Mouse (Mus musculus) heart, embryonic 15.5 days (tissue): ENCODE measurements at regions not wholly inside any gene's neighbourhood (a gene's known extent, or its start where the extent isn't known, plus 50 kb on each side); places are given as distances from the start of the nearest gene placed in this dataset.

Experiments used
- ATAC-seq: fragments of 200-750 bp; cut with Nextera tagmentation; replicated peaks from 2 replicates; pipeline ENCODE4 v1.8.0; 2017; ENCODE audit warnings: low read depth, moderate TSS enrichment; ENCODE audit not compliant: insufficient number of reproducible peaks, insufficient read depth, low FRiP score
- H3K27ac ChIP-seq: fragments of 300-500 bp; sonication (generic); 2 replicates; pipeline ENCODE4 v1.5.1; 2015; ENCODE audit warnings: mild to moderate bottlenecking, inconsistent platforms
- H3K27me3 ChIP-seq: fragments of 300-500 bp; sonication (generic); 2 replicates; pipeline ENCODE4 v1.6.1; 2015; ENCODE audit warnings: inconsistent platforms
- H3K36me3 ChIP-seq: fragments of 300-500 bp; sonication (generic); 2 replicates; pipeline ENCODE4 v1.6.1; 2015; ENCODE audit warnings: mild to moderate bottlenecking, inconsistent platforms
- H3K4me1 ChIP-seq: fragments of 300-500 bp; sonication (generic); replicated peaks from 2 replicates; pipeline ENCODE4 v1.6.1; 2015; ENCODE audit warnings: inconsistent platforms
- H3K4me2 ChIP-seq: fragments of 300-500 bp; sonication (generic); 2 replicates; pipeline ENCODE4 v1.6.1; 2015; ENCODE audit warnings: inconsistent platforms, mild to moderate bottlenecking, moderate library complexity
- H3K4me3 ChIP-seq: fragments of 300-500 bp; sonication (generic); 2 replicates; pipeline ENCODE4 v1.5.1; 2015; ENCODE audit warnings: mild to moderate bottlenecking, inconsistent platforms
- H3K9ac ChIP-seq: fragments of 300-500 bp; sonication (generic); 2 replicates; pipeline ENCODE4 v1.6.1; 2015; ENCODE audit warnings: mild to moderate bottlenecking, inconsistent platforms
- H3K9me3 ChIP-seq: fragments of 300-500 bp; sonication (generic); replicated peaks from 2 replicates; pipeline ENCODE4 v1.6.1; 2016; ENCODE audit warnings: inconsistent platforms
- WGBS: fragments of 180-500 bp; shearing (Covaris S2); methylation state at CpG from one replicate; pipeline ENCODE4 v1.1.7; 2015; ENCODE audit warnings: mixed read lengths; 5-methylcytosine and 5-hydroxymethylcytosine counted together

DNA sequence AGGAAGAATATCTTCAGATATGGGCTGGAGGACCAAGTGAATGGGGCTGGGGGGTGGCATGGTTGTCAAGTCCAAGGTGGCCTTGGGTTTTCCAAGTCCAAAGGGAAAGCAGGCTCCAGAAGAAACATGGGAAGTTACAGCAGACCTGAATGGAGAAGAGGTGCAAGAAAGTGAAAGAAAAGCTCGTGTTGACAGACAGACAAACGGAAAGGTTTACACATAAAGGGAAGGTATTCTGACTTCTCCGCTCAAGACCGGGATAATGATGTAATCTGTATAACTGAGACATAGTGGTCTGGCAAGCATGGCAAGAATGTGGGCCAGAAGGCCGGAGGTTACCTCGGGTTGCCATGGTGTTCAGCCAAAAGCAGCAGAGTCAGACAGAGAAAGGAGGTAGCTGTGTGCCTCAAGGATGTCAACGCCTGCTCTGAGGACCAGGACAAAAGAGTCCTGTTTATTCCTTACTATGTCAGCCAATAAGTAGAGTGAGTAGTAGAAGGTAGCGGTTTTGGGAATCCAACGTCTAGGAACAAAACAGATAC, 50.8 kb upstream of the Elk3 start:
- Histone ChIP-seq H3K4me2 (no peak overlapping the region), H3K4me1 (no peaks in the 10 kb centered on the region), H3K9ac (no peak overlapping the region), H3K36me3 (no peaks in the 10 kb centered on the region), H3K27ac (no peak overlapping the region), H3K4me3 (no peak overlapping the region), H3K27me3 (no peaks in the 10 kb centered on the region), H3K9me3 (no peaks in the 10 kb centered on the region)
- 65% methylated on average over 9 of the region's 9 CpGs for WGBS
- ATAC-seq, result no peak

DNA sequence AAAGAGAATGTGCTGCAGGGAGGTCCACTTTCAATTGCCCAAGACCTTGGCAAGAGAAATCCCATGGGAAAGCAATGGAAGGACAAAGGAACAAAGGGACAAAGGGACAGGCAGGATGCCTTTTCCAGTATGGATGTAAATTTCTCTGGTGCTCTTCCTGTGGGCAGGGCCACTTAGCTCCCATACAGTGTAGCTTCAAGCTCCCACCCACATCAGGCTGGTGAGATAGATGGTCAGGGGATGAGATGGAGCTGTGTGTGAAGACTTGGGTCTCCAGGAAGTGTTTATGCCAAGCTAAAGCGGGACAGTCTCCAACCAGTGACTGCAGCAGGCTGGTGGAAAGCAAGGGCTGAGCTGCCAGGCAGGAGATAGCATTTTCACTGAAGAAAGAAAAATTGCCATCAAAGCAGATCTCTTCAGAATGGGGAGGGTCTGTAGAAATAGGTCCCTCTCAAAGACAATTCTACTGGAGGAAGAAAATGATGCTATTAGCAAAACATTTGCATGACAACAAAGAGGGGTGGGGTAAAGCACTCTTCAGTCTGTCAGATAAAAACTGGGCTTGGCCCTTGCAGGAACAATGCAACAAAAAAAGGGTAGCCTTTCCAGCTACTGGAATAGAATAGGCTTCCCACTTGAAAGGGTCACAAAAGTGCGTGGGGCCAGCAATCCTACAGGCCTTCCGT, 53.3 kb upstream of the Elk3 start:
- H3K4me3 ChIP-seq, result no peak overlapping the region
- 55% methylated on average over 3 of the region's 3 CpGs for WGBS
- H3K9ac ChIP-seq, result no peak overlapping the region
- no peaks in the 10 kb centered on the region for H3K9me3 ChIP-seq
- H3K4me1 ChIP-seq, result no peaks in the 10 kb centered on the region
- H3K27me3 ChIP-seq, result no peaks in the 10 kb centered on the region
- ATAC-seq, result no peak
- H3K27ac ChIP-seq, result no peak overlapping the region; the same call in 1 of the 2 replicates
- no peak overlapping the region for H3K4me2 ChIP-seq
- H3K36me3 ChIP-seq, result no peaks in the 10 kb centered on the region

GRCm38 (mm10) chr10:93364881-93365280, 53.9 kb upstream of the Elk3 start:
- no peak overlapping the region for H3K4me3 ChIP-seq
- H3K27ac ChIP-seq, result no peak overlapping the region
- H3K9ac ChIP-seq, result no peak overlapping the region
- no peaks in the 10 kb centered on the region for H3K36me3 ChIP-seq
- H3K27me3 ChIP-seq, result no peaks in the 10 kb centered on the region
- no peaks in the 10 kb centered on the region for H3K4me1 ChIP-seq
- 66% methylated on average over 7 of the region's 7 CpGs for WGBS
- no peak for ATAC-seq
- no peak overlapping the region for H3K4me2 ChIP-seq
- no peaks in the 10 kb centered on the region for H3K9me3 ChIP-seq

- no peak overlapping the region for H3K4me3 ChIP-seq
- H3K27me3 ChIP-seq, result no peaks in the 10 kb centered on the region
- no peak for ATAC-seq
- H3K9me3 ChIP-seq, result no peaks in the 10 kb centered on the region
- H3K9ac ChIP-seq, result no peak overlapping the region
- H3K4me2 ChIP-seq, result no peak overlapping the region
- no peaks in the 10 kb centered on the region for H3K36me3 ChIP-seq
- 57% methylated on average over 6 of the region's 6 CpGs for WGBS
- H3K4me1 ChIP-seq, result no peaks in the 10 kb centered on the region
- H3K27ac ChIP-seq, result no peak overlapping the region
Measured at GRCm38 (mm10) chr10:93365318-93365717, 54.4 kb upstream of the Elk3 start.

GRCm38 (mm10) chr10:93365824-93366223, 54.9 kb upstream of the Elk3 start:
- ATAC-seq, result 0 out of 2 replicates have a peak, but pooled peaks have one; percentile 20
- Histone ChIP-seq H3K9me3 (no peaks in the 10 kb centered on the region), H3K9ac (no peak overlapping the region), H3K27me3 (no peaks in the 10 kb centered on the region), H3K4me3 (no peak overlapping the region), H3K27ac (no peak overlapping the region), H3K36me3 (no peaks in the 10 kb centered on the region), H3K4me2 (no peak overlapping the region), H3K4me1 (no peaks in the 10 kb centered on the region)
- 80% methylated on average over 5 of the region's 5 CpGs for WGBS

- Histone ChIP-seq H3K4me1 (no peaks in the 10 kb centered on the region), H3K27ac (no peak overlapping the region), H3K9me3 (no peaks in the 10 kb centered on the region), H3K9ac (no peak overlapping the region), H3K4me3 (no peak overlapping the region), H3K36me3 (no peaks in the 10 kb centered on the region), H3K4me2 (no peak overlapping the region), H3K27me3 (no peaks in the 10 kb centered on the region)
- WGBS, result 64% methylated on average over 3 of the region's 3 CpGs
- ATAC-seq, result no peak
Measured at GRCm38 (mm10) chr10:93369737-93370136, 58.8 kb upstream of the Elk3 start.

- no peaks in the 10 kb centered on the region for H3K4me1 ChIP-seq
- no peak overlapping the region for H3K4me2 ChIP-seq
- H3K27me3 ChIP-seq, result no peaks in the 10 kb centered on the region
- WGBS, result 64% methylated on average over 6 of the region's 6 CpGs
- no peak for ATAC-seq
- H3K4me3 ChIP-seq, result no peak overlapping the region
- no peaks in the 10 kb centered on the region for H3K36me3 ChIP-seq
- no peaks in the 10 kb centered on the region for H3K9me3 ChIP-seq
- no peak overlapping the region for H3K9ac ChIP-seq
- no peak overlapping the region for H3K27ac ChIP-seq
Measured at GRCm38 (mm10) chr10:93370331-93370730, 59.4 kb upstream of the Elk3 start.

- WGBS, result 84% methylated on average over 7 of the region's 7 CpGs
- Histone ChIP-seq H3K27ac (no peak overlapping the region), H3K4me3 (no peak overlapping the region), H3K4me2 (no peak overlapping the region), H3K27me3 (no peaks in the 10 kb centered on the region), H3K9me3 (no peaks in the 10 kb centered on the region), H3K9ac (no peak overlapping the region), H3K4me1 (no peaks in the 10 kb centered on the region; the same call in 1 of the 2 replicates), H3K36me3 (no peaks in the 10 kb centered on the region)
- no peak for ATAC-seq
Measured at GRCm38 (mm10) chr10:93372281-93372680, 61.3 kb upstream of the Elk3 start.

- H3K4me3 ChIP-seq, result no peak overlapping the region
- no peaks in the 10 kb centered on the region for H3K36me3 ChIP-seq
- H3K27ac ChIP-seq, result no peak overlapping the region
- H3K9me3 ChIP-seq, result no peaks in the 10 kb centered on the region
- WGBS, result 81% methylated on average over 5 of the region's 5 CpGs
- ATAC-seq, result no peak
- no peaks in the 10 kb centered on the region; the same call in 1 of the 2 replicates for H3K4me1 ChIP-seq
- no peak overlapping the region for H3K9ac ChIP-seq
- no peaks in the 10 kb centered on the region for H3K27me3 ChIP-seq
- H3K4me2 ChIP-seq, result no peak overlapping the region
Measured at GRCm38 (mm10) chr10:93373265-93373664, 62.3 kb upstream of the Elk3 start.

- 87% methylated on average over 6 of the region's 6 CpGs for WGBS
- H3K4me3 ChIP-seq, result no peak overlapping the region
- no peaks in the 10 kb centered on the region for H3K9me3 ChIP-seq
- no peaks in the 10 kb centered on the region for H3K36me3 ChIP-seq
- ATAC-seq, result no peak
- no peaks in the 10 kb centered on the region; the same call in 1 of the 2 replicates for H3K4me1 ChIP-seq
- H3K27me3 ChIP-seq, result no peaks in the 10 kb centered on the region
- H3K9ac ChIP-seq, result no peak overlapping the region
- H3K4me2 ChIP-seq, result no peak overlapping the region
- H3K27ac ChIP-seq, result 0 out of 2 replicates have a peak overlapping the region, but pooled peaks have one; percentile 75
Measured at GRCm38 (mm10) chr10:93373954-93374689, 63.2 kb upstream of the Elk3 start.

- no peak for ATAC-seq
- Histone ChIP-seq H3K9me3 (no peaks in the 10 kb centered on the region), H3K4me1 (no peaks in the 10 kb centered on the region; the same call in 1 of the 2 replicates), H3K27me3 (no peaks in the 10 kb centered on the region), H3K4me3 (no peak overlapping the region), H3K27ac (peak overlapping the region; percentile 75), H3K4me2 (no peak overlapping the region), H3K36me3 (no peaks in the 10 kb centered on the region), H3K9ac (no peak overlapping the region)
- WGBS, result 89% methylated on average over 2 of the region's 2 CpGs
Measured at GRCm38 (mm10) chr10:93374690-93374994, 63.7 kb upstream of the Elk3 start.
